In the genomic region with DNA sequence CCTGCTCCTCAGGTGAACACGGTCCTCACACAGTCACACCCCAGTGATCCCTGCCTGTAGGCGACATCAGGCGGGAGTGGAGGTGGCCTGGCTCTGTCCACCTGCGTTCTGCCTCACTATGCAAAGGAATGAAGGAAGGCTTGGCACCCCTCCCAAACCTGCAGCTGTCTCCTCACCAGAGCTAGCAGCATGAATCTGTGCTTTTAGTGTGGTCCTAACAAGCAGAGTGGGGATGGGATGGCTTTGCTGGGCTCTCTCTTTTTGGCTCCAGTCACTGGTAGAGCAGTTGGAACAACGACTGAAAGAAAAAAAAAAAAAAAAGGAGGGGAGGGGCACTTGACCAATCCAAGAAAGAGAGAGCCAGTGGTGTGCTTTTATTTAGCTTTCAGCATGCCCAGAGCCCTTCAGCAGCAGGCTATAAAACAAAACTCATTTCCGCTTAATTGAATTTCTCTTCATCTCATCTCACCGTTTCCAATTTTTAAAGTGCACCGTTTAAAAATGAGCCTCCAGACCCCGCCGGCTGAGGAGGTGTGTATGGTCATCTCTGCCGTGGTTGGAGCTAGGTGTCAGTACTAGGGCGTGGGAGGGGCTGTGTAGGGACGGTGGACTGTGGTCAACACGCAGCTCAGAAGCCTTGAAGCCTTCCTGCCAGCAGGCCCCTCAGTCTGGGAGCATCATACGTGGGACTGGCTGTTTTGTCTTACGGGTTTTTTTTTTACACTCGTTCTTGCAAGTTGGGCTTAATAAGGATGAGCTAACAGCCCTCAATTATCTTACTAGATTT, we compare ENCODE assay signal across 11 mouse cellular contexts. TPM values are rescaled to one million over a fixed set of nuclear protein-coding genes. Genes with fewer than 3 reads are reported as not detected.
DNase-seq lines count a peak whose midpoint lies in the region; TF ChIP-seq lines count a peak whose summit lies in the region.
"Had no signal": no experiment of that assay in that cellular context is flagged by ENCODE, and none has a peak within 500 bp of the region (broad histone marks: within the 10 kb centered on the region; RNA-seq: fewer than 3 reads in every experiment).

No protein-coding gene starts in this region.

- DNase-seq in gastrocnemius, adult 2 months = peak; percentile 29
- no peak for DNase-seq in gastrocnemius, postnatal 4 days (ENCODE audit: low spot score in 2 of 2)
- DNase-seq in brain, embryonic 14.5 days (ENCODE audit: low read depth) = peak; percentile 81
- DNase-seq in frontal cortex, postnatal 36 days (ENCODE audit: low spot score in 2 of 2) = peak; percentile 32 to 64
- peak; percentile 53 to 65 for DNase-seq in left cerebral cortex, postnatal 36 days (ENCODE audit: low spot score in 2 of 2)
- DNase-seq in testis, postnatal 14 days (ENCODE audit: low spot score) = no peak
- no peak for DNase-seq in adrenal gland, adult 8-10 months
- no peak for DNase-seq in heart, adult 9 months (ENCODE audit: low spot score in 2 of 2)

- intact Hi-C loops in gastrocnemius, adult 2 months (cut with DNase I) = no loop called here
- intact Hi-C loops in left cerebral cortex, postnatal 36 days (cut with DNase I) = no loop called here

- TF ChIP-seq CTCF in gastrocnemius, adult 2 months (IDR thresholded peaks at IDR 0.05) = no peak
- no peak for TF ChIP-seq CTCF in brain, embryonic 14.5 days (IDR thresholded peaks at IDR 0.05; ENCODE audit: borderline replicate concordance, extremely low read depth, insufficient read depth, insufficient read length)

- no peak overlapping the region for H3K4me3 ChIP-seq in gastrocnemius, adult 2 months
- H3K4me3 ChIP-seq: lung, embryonic 15.5 days had no signal

- no peak for TF ChIP-seq POLR2A in brain, embryonic 14.5 days (IDR thresholded peaks at IDR 0.05; ENCODE audit: borderline replicate concordance, extremely low read depth, insufficient read depth, insufficient read length, poor library complexity, severe bottlenecking)

- H3K27ac ChIP-seq in gastrocnemius, adult 2 months = no peak overlapping the region
- H3K27ac ChIP-seq: lung, embryonic 15.5 days had no signal

RNA-seq across cellular contexts. Expression of a gene that starts 52.9 kb away (rescaled TPM):
- total RNA-seq in gastrocnemius, adult 2 months (2021) = not detected
- not detected for total RNA-seq in gastrocnemius, postnatal 4 days (2021)
- polyA plus RNA-seq in brain, embryonic 14.5 days (2012; rRNA removed) = 0.97 and 2.7 TPM in 2 replicates
- not detected for total RNA-seq in left cerebral cortex, postnatal 36 days (2021)
- under 1 TPM in 2 of 4 experiments, not detected in 2; 0.03 to 0.12 TPM for total RNA-seq in adrenal gland, adult 8-10 months (2022)
- total RNA-seq: hematopoietic stem cell, adult 5-6 weeks had no signal
- polyA plus RNA-seq: C2C12; lung, embryonic 15.5 days had no signal

Comparison
In these comparisons a context has a peak if more than half of its experiments do, and no peak if none do; other contexts are left out.
1. DNase-seq: peak in gastrocnemius, adult 2 months (single experiment), brain, embryonic 14.5 days (single experiment), frontal cortex, postnatal 36 days (2 of 2) and left cerebral cortex, postnatal 36 days (2 of 2); none in gastrocnemius, postnatal 4 days (0 of 2), testis, postnatal 14 days (single experiment), adrenal gland, adult 8-10 months (single experiment) and heart, adult 9 months (0 of 2).